19 mouse cellular contexts compared by ENCODE assay signal in the genomic region with DNA sequence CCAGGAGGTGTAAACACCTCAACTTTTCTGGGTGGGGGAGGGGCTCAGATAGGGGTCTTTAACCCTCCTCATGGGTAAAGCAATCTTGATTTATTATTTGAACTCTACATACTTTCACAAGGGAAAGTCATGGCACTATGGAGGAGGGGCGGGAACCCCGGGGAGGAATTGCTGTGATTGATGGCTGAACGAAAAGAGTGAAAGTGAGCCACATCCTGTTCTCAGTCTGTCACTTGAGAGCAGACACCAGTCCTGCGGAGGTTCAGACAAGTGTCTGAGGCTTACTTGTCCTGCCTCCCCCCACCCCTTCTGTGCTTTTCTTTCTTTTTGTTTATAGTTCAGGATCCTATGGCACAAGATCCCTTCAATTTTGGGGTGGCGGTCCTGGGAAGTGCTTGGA. TPM values are rescaled to one million over a fixed set of nuclear protein-coding genes. Genes with fewer than 3 reads are reported as not detected.
DNase-seq lines count a peak whose midpoint lies in the region; ATAC-seq and TF ChIP-seq lines count a peak whose summit lies in the region.
"Had no signal": no experiment of that assay in that cellular context is flagged by ENCODE, and none has a peak within 500 bp of the region (broad histone marks: within the 10 kb centered on the region; RNA-seq: fewer than 3 reads in every experiment).

No protein-coding gene starts in this region.

- H3K27me3 ChIP-seq in kidney, embryonic 14.5 days (ENCODE audit: control insufficient read depth, insufficient read depth, low read length): no peaks in the 10 kb centered on the region
- H3K27me3 ChIP-seq in midbrain, postnatal 0 days (ENCODE audit: insufficient read depth, low read length): no peaks in the 10 kb centered on the region
- no peaks in the 10 kb centered on the region for H3K27me3 ChIP-seq in midbrain, embryonic 10.5 days (ENCODE audit: low read depth, poor library complexity, severe bottlenecking)
- H3K27me3 ChIP-seq in limb, embryonic 10.5 days (ENCODE audit: low read depth, poor library complexity, severe bottlenecking): no peaks in the 10 kb centered on the region
- H3K27me3 ChIP-seq in embryonic facial prominence, embryonic 10.5 days (replicated peaks; ENCODE audit: low read depth, poor library complexity, severe bottlenecking): no peaks in the 10 kb centered on the region
- H3K27me3 ChIP-seq: embryonic facial prominence, embryonic 12.5 days; hindbrain, embryonic 13.5 days; midbrain, embryonic 15.5 days had no signal

- WGBS in kidney, embryonic 14.5 days: 11% methylated on average over 5 of the region's 5 CpGs
- 75% methylated on average over 5 of the region's 5 CpGs for WGBS in midbrain, postnatal 0 days
- WGBS in midbrain, embryonic 10.5 days: 89% methylated on average over 5 of the region's 5 CpGs
- 41% methylated on average over 5 of the region's 5 CpGs for WGBS in limb, embryonic 10.5 days
- WGBS in embryonic facial prominence, embryonic 10.5 days: 46% methylated on average over 5 of the region's 5 CpGs

- 0 out of 2 replicates have a peak, but pooled peaks have one; percentile 24 for ATAC-seq in kidney, embryonic 14.5 days (ENCODE audit: low FRiP score, low TSS enrichment)
- ATAC-seq in midbrain, postnatal 0 days (ENCODE audit: low FRiP score): no peak

- no peaks in the 10 kb centered on the region for H3K9me3 ChIP-seq in kidney, embryonic 14.5 days (ENCODE audit: control insufficient read depth, low read length)
- H3K9me3 ChIP-seq in midbrain, postnatal 0 days (ENCODE audit: low read length): no peaks in the 10 kb centered on the region
- no peaks in the 10 kb centered on the region for H3K9me3 ChIP-seq in midbrain, embryonic 10.5 days (replicated peaks)
- H3K9me3 ChIP-seq in limb, embryonic 10.5 days (replicated peaks): no peaks in the 10 kb centered on the region
- no peaks in the 10 kb centered on the region for H3K9me3 ChIP-seq in embryonic facial prominence, embryonic 10.5 days
- H3K9me3 ChIP-seq: embryonic facial prominence, embryonic 12.5 days; hindbrain, embryonic 13.5 days; midbrain, embryonic 15.5 days had no signal

- no peak for TF ChIP-seq CTCF in midbrain, postnatal 0 days (IDR thresholded peaks at IDR 0.05)

- no peak overlapping the region; the same call in 1 of the 2 replicates for H3K4me2 ChIP-seq in kidney, embryonic 14.5 days (replicated peaks; ENCODE audit: low read depth, low read length)
- peak overlapping the region; percentile 50 for H3K4me2 ChIP-seq in midbrain, postnatal 0 days (ENCODE audit: low read depth, low read length, poor library complexity, severe bottlenecking)

- H3K9ac ChIP-seq in kidney, embryonic 14.5 days (ENCODE audit: low read depth, low read length): no peak overlapping the region
- no peak overlapping the region for H3K9ac ChIP-seq in midbrain, postnatal 0 days (replicated peaks; ENCODE audit: low read length, poor library complexity, severe bottlenecking)
- H3K9ac ChIP-seq: embryonic facial prominence, embryonic 12.5 days; midbrain, embryonic 15.5 days had no signal

- no peak overlapping the region for H3K4me3 ChIP-seq in kidney, embryonic 14.5 days (ENCODE audit: low read length)
- no peak overlapping the region for H3K4me3 ChIP-seq in midbrain, postnatal 0 days (ENCODE audit: low read depth, low read length)
- H3K4me3 ChIP-seq in midbrain, embryonic 10.5 days: no peak overlapping the region
- no peak overlapping the region for H3K4me3 ChIP-seq in limb, embryonic 10.5 days
- no peak overlapping the region for H3K4me3 ChIP-seq in embryonic facial prominence, embryonic 10.5 days

- DNase-seq in kidney, postnatal 14 days: no peak
- DNase-seq in midbrain, postnatal 0 days (ENCODE audit: low spot score): no peak
- no peak for DNase-seq in midbrain, embryonic 10.5 days (ENCODE audit: low spot score)
- DNase-seq in limb, embryonic 10.5 days (ENCODE audit: low spot score): peak; percentile 40
- DNase-seq in layer of hippocampus, postnatal 10 days (ENCODE audit: low spot score in 2 of 2): no peak
- no peak for DNase-seq in cerebellum, adult 11 months
- no peak for DNase-seq in embryonic facial prominence, embryonic 10.5 days (ENCODE audit: low spot score)
- DNase-seq: B cell, adult 2 months; gastrocnemius, postnatal 36 days had no signal

- peaks cover 13% of the 10 kb centered on the region for H3K4me1 ChIP-seq in kidney, embryonic 14.5 days (ENCODE audit: control insufficient read depth, insufficient read depth, low read length)
- no peaks in the 10 kb centered on the region for H3K4me1 ChIP-seq in midbrain, postnatal 0 days (ENCODE audit: insufficient read depth, low read length)
- H3K4me1 ChIP-seq in midbrain, embryonic 10.5 days: peaks cover 11% of the 10 kb centered on the region
- H3K4me1 ChIP-seq in limb, embryonic 10.5 days: peaks cover 41% of the 10 kb centered on the region
- H3K4me1 ChIP-seq in embryonic facial prominence, embryonic 10.5 days: peaks cover 33% of the 10 kb centered on the region
- H3K4me1 ChIP-seq: midbrain, embryonic 15.5 days had no signal

- H3K36me3 ChIP-seq in kidney, embryonic 14.5 days (ENCODE audit: control insufficient read depth, insufficient read depth, low read length): no peaks in the 10 kb centered on the region
- no peaks in the 10 kb centered on the region for H3K36me3 ChIP-seq in midbrain, postnatal 0 days (ENCODE audit: insufficient read depth, low read length)
- no peaks in the 10 kb centered on the region for H3K36me3 ChIP-seq in midbrain, embryonic 10.5 days
- no peaks in the 10 kb centered on the region for H3K36me3 ChIP-seq in limb, embryonic 10.5 days
- H3K36me3 ChIP-seq in embryonic facial prominence, embryonic 10.5 days (replicated peaks): no peaks in the 10 kb centered on the region
- H3K36me3 ChIP-seq: embryonic facial prominence, embryonic 12.5 days; hindbrain, embryonic 13.5 days; midbrain, embryonic 15.5 days had no signal

- H3K27ac ChIP-seq in kidney, embryonic 14.5 days (ENCODE audit: low read depth, low read length): no peak overlapping the region
- no peak overlapping the region for H3K27ac ChIP-seq in midbrain, postnatal 0 days (ENCODE audit: low read depth, low read length)
- H3K27ac ChIP-seq in midbrain, embryonic 10.5 days (replicated peaks): no peak overlapping the region
- H3K27ac ChIP-seq in limb, embryonic 10.5 days: no peak overlapping the region
- H3K27ac ChIP-seq in embryonic facial prominence, embryonic 10.5 days (replicated peaks): no peak overlapping the region
- H3K27ac ChIP-seq: embryonic facial prominence, embryonic 12.5 days; hindbrain, embryonic 13.5 days; midbrain, embryonic 15.5 days had no signal

RNA-seq across cellular contexts. Expression of a gene that starts 13.5 kb away (rescaled TPM):
- 0.14 and 0.15 TPM in 2 replicates for polyA plus RNA-seq in kidney, embryonic 14.5 days (2014; fragmentation: Nextera tagmentation; extraction: Ambion mirVana)
- total RNA-seq in midbrain, postnatal 0 days (2014; rRNA removed): 0.27 and 0.66 TPM in 2 replicates
- 0.20 and 0.31 TPM in 2 replicates for polyA plus RNA-seq in midbrain, postnatal 0 days (2015; fragmentation: Nextera tagmentation; extraction: Ambion mirVana)
- not detected in 2 replicates for polyA plus RNA-seq in midbrain, embryonic 10.5 days (2016; fragmentation: Nextera tagmentation; extraction: Ambion mirVana)
- 0.06 TPM in 1 of 2 replicates, not detected in the other for polyA plus RNA-seq in limb, embryonic 10.5 days (2016; fragmentation: Nextera tagmentation; extraction: Ambion mirVana)
- under 1 TPM; 0.32 to 0.42 TPM for total RNA-seq in layer of hippocampus, postnatal 10 days (2021)
- 0.04 TPM in 1 of 2 replicates, not detected in the other for polyA plus RNA-seq in embryonic facial prominence, embryonic 10.5 days (2016; fragmentation: Nextera tagmentation; extraction: Ambion mirVana)
- total RNA-seq: gastrocnemius, postnatal 36 days had no signal

RNA-seq across cellular contexts. Expression of a gene that starts 46.6 kb away (rescaled TPM):
- not detected in 2 replicates for polyA plus RNA-seq in kidney, embryonic 14.5 days (2014; fragmentation: Nextera tagmentation; extraction: Ambion mirVana)
- 0.33 and 0.42 TPM in 2 replicates for total RNA-seq in midbrain, postnatal 0 days (2014; rRNA removed)
- 0.31 and 0.47 TPM in 2 replicates for polyA plus RNA-seq in midbrain, postnatal 0 days (2015; fragmentation: Nextera tagmentation; extraction: Ambion mirVana)
- not detected in 2 replicates for polyA plus RNA-seq in midbrain, embryonic 10.5 days (2016; fragmentation: Nextera tagmentation; extraction: Ambion mirVana)
- polyA plus RNA-seq in limb, embryonic 10.5 days (2016; fragmentation: Nextera tagmentation; extraction: Ambion mirVana): 0.26 TPM in 1 of 2 replicates, not detected in the other
- under 1 TPM; 0.09 to 0.25 TPM for total RNA-seq in layer of hippocampus, postnatal 10 days (2021)
- 0.10 TPM in 1 of 2 replicates, not detected in the other for polyA plus RNA-seq in embryonic facial prominence, embryonic 10.5 days (2016; fragmentation: Nextera tagmentation; extraction: Ambion mirVana)
- polyA plus RNA-seq: heart, embryonic 14.5 days had no signal

RNA-seq across cellular contexts. Expression of a gene that starts 48.7 kb away (rescaled TPM):
- polyA plus RNA-seq in kidney, embryonic 14.5 days (2014; fragmentation: Nextera tagmentation; extraction: Ambion mirVana): 4.5 and 6.3 TPM in 2 replicates
- 3.0 and 3.9 TPM in 2 replicates for total RNA-seq in midbrain, postnatal 0 days (2014; rRNA removed)
- 4.2 and 5.0 TPM in 2 replicates for polyA plus RNA-seq in midbrain, postnatal 0 days (2015; fragmentation: Nextera tagmentation; extraction: Ambion mirVana)
- 0.17 TPM in 1 of 2 replicates, not detected in the other for polyA plus RNA-seq in midbrain, embryonic 10.5 days (2016; fragmentation: Nextera tagmentation; extraction: Ambion mirVana)
- polyA plus RNA-seq in limb, embryonic 10.5 days (2016; fragmentation: Nextera tagmentation; extraction: Ambion mirVana): 0.10 TPM in 1 of 2 replicates, not detected in the other
- 1 to 10 TPM; 2.5 to 3.7 TPM for total RNA-seq in layer of hippocampus, postnatal 10 days (2021)
- 0.10 and 0.39 TPM in 2 replicates for polyA plus RNA-seq in embryonic facial prominence, embryonic 10.5 days (2016; fragmentation: Nextera tagmentation; extraction: Ambion mirVana)

RNA-seq across cellular contexts. Expression of a gene that starts 48.8 kb away (rescaled TPM):
- not detected in 2 replicates for polyA plus RNA-seq in kidney, embryonic 14.5 days (2014; fragmentation: Nextera tagmentation; extraction: Ambion mirVana)
- not detected in 2 replicates for total RNA-seq in midbrain, postnatal 0 days (2014; rRNA removed)
- polyA plus RNA-seq in midbrain, postnatal 0 days (2015; fragmentation: Nextera tagmentation; extraction: Ambion mirVana): not detected in 2 replicates
- not detected in 2 replicates for polyA plus RNA-seq in midbrain, embryonic 10.5 days (2016; fragmentation: Nextera tagmentation; extraction: Ambion mirVana)
- not detected in 2 replicates for polyA plus RNA-seq in limb, embryonic 10.5 days (2016; fragmentation: Nextera tagmentation; extraction: Ambion mirVana)
- total RNA-seq in layer of hippocampus, postnatal 10 days (2021): not detected
- not detected in 2 replicates for polyA plus RNA-seq in embryonic facial prominence, embryonic 10.5 days (2016; fragmentation: Nextera tagmentation; extraction: Ambion mirVana)
- total RNA-seq: gastrocnemius, postnatal 36 days; layer of hippocampus, postnatal 25 days had no signal
- polyA plus RNA-seq: cerebellum, adult 2 months; embryonic facial prominence, embryonic 12.5 days; frontal cortex, adult 2 months; heart, embryonic 14.5 days; hindbrain, embryonic 13.5 days; limb, embryonic 14.5 days; lung, embryonic 16.5 days; midbrain, embryonic 15.5 days had no signal

RNA-seq across cellular contexts. Expression of a gene that starts 48.8 kb away (rescaled TPM):
- 0.16 TPM in 1 of 2 replicates, not detected in the other for polyA plus RNA-seq in kidney, embryonic 14.5 days (2014; fragmentation: Nextera tagmentation; extraction: Ambion mirVana)
- not detected in 2 replicates for total RNA-seq in midbrain, postnatal 0 days (2014; rRNA removed)
- 0.16 and 0.31 TPM in 2 replicates for polyA plus RNA-seq in midbrain, postnatal 0 days (2015; fragmentation: Nextera tagmentation; extraction: Ambion mirVana)
- not detected in 2 replicates for polyA plus RNA-seq in midbrain, embryonic 10.5 days (2016; fragmentation: Nextera tagmentation; extraction: Ambion mirVana)
- polyA plus RNA-seq in limb, embryonic 10.5 days (2016; fragmentation: Nextera tagmentation; extraction: Ambion mirVana): not detected in 2 replicates
- total RNA-seq in layer of hippocampus, postnatal 10 days (2021): not detected
- polyA plus RNA-seq in embryonic facial prominence, embryonic 10.5 days (2016; fragmentation: Nextera tagmentation; extraction: Ambion mirVana): not detected in 2 replicates
- total RNA-seq: gastrocnemius, postnatal 36 days; layer of hippocampus, postnatal 25 days had no signal
- polyA plus RNA-seq: embryonic facial prominence, embryonic 12.5 days; heart, embryonic 14.5 days; hindbrain, embryonic 13.5 days; limb, embryonic 14.5 days; lung, embryonic 16.5 days had no signal
